14 mouse cellular contexts compared by ENCODE assay signal in genomic region chr16:38164811-38165591, GRCm38 (mm10).
"Had no signal": no experiment of that assay in that cellular context is flagged by ENCODE, and none has a peak within 500 bp of the region (broad histone marks: within the 10 kb centered on the region; RNA-seq: fewer than 3 reads in every experiment).

No protein-coding gene starts in this region.

- DNase-seq: kidney, postnatal 25 days; layer of hippocampus, adult 9-11 months; layer of hippocampus, postnatal 36 days; lung, adult 2 months; lung, postnatal 36 days; midbrain, embryonic 14.5 days; right cerebral cortex, postnatal 14 days; thymus, adult 2 months; thymus, postnatal 25 days had no signal

- H3K4me2 ChIP-seq: limb, embryonic 12.5 days; neural tube, embryonic 12.5 days; stomach, embryonic 15.5 days had no signal

- ATAC-seq: lung, postnatal 0 days had no signal

- H3K9me3 ChIP-seq: limb, embryonic 12.5 days; neural tube, embryonic 12.5 days; stomach, embryonic 15.5 days had no signal

- H3K9ac ChIP-seq: limb, embryonic 12.5 days; liver, embryonic 14.5 days; neural tube, embryonic 12.5 days; stomach, embryonic 15.5 days had no signal

- H3K4me1 ChIP-seq: limb, embryonic 12.5 days; neural tube, embryonic 12.5 days; stomach, embryonic 15.5 days had no signal

- H3K27me3 ChIP-seq: limb, embryonic 12.5 days; neural tube, embryonic 12.5 days; stomach, embryonic 15.5 days had no signal

- H3K4me3 ChIP-seq: limb, embryonic 12.5 days; neural tube, embryonic 12.5 days; stomach, embryonic 15.5 days had no signal

- H3K27ac ChIP-seq: limb, embryonic 12.5 days; liver, embryonic 14.5 days; neural tube, embryonic 12.5 days; stomach, embryonic 15.5 days had no signal

- H3K36me3 ChIP-seq: limb, embryonic 12.5 days; neural tube, embryonic 12.5 days; stomach, embryonic 15.5 days had no signal
